Mouse (Mus musculus): ENCODE data around the gene Tprgl. TPM values are rescaled to one million over a fixed set of nuclear protein-coding genes. Genes with fewer than 3 reads are reported as not detected.

Gene Tprgl
- polyA plus RNA-seq, 1 experiment from 2014 or later = 136 TPM

- H3K36me3 ChIP-seq (ENCODE audit: insufficient read depth, low read length) = no peaks in the 10 kb centered on the region
- no peaks in the 10 kb centered on the region for H3K9me3 ChIP-seq (ENCODE audit: low read length)
- H3K27me3 ChIP-seq (ENCODE audit: insufficient read depth, low read length) = peaks cover 13% of the 10 kb centered on the region; the same call in 1 of the 2 replicates
- H3K9ac ChIP-seq (replicated peaks; ENCODE audit: low read length) = no peak overlapping the region
- H3K4me3 ChIP-seq (ENCODE audit: low read length) = no peak overlapping the region
- H3K27ac ChIP-seq (ENCODE audit: low read length) = no peak overlapping the region
- 67% methylated on average over 3 of the region's 3 CpGs for WGBS
- no peaks in the 10 kb centered on the region for H3K4me1 ChIP-seq (ENCODE audit: insufficient read depth, low read length)
- no peak overlapping the region for H3K4me2 ChIP-seq (replicated peaks; ENCODE audit: low read depth, low read length)
- ATAC-seq (ENCODE audit: low FRiP score, low TSS enrichment) = no peak
These were observed 33.2 kb downstream of the Tprgl start for GRCm38 (mm10) chr4:154127273-154127672.

GRCm38 (mm10) chr4:154125202-154125601, 35.3 kb downstream of the Tprgl start:
- no peaks in the 10 kb centered on the region for H3K4me1 ChIP-seq (ENCODE audit: insufficient read depth, low read length)
- H3K9me3 ChIP-seq (ENCODE audit: low read length) = no peaks in the 10 kb centered on the region
- 62% methylated on average over 5 of the region's 5 CpGs for WGBS
- no peak for ATAC-seq (ENCODE audit: low FRiP score, low TSS enrichment)
- H3K4me3 ChIP-seq (ENCODE audit: low read length) = no peak overlapping the region
- H3K36me3 ChIP-seq (ENCODE audit: insufficient read depth, low read length) = no peaks in the 10 kb centered on the region
- H3K27ac ChIP-seq (ENCODE audit: low read length) = no peak overlapping the region
- peaks cover 11% of the 10 kb centered on the region; the same call in 1 of the 2 replicates for H3K27me3 ChIP-seq (ENCODE audit: insufficient read depth, low read length)
- H3K4me2 ChIP-seq (replicated peaks; ENCODE audit: low read depth, low read length) = no peak overlapping the region
- no peak overlapping the region for H3K9ac ChIP-seq (replicated peaks; ENCODE audit: low read length)

GRCm38 (mm10) chr4:154123553-154123952, 36.9 kb downstream of the Tprgl start:
- no peak overlapping the region for H3K4me2 ChIP-seq (replicated peaks; ENCODE audit: low read depth, low read length)
- 80% methylated on average over 6 of the region's 6 CpGs for WGBS
- no peak overlapping the region for H3K4me3 ChIP-seq (ENCODE audit: low read length)
- H3K9me3 ChIP-seq (ENCODE audit: low read length) = no peaks in the 10 kb centered on the region
- no peaks in the 10 kb centered on the region for H3K4me1 ChIP-seq (ENCODE audit: insufficient read depth, low read length)
- H3K27me3 ChIP-seq (ENCODE audit: insufficient read depth, low read length) = peaks cover 8% of the 10 kb centered on the region; the same call in 1 of the 2 replicates
- no peak overlapping the region for H3K27ac ChIP-seq (ENCODE audit: low read length)
- ATAC-seq (ENCODE audit: low FRiP score, low TSS enrichment) = no peak
- no peaks in the 10 kb centered on the region for H3K36me3 ChIP-seq (ENCODE audit: insufficient read depth, low read length)
- H3K9ac ChIP-seq (replicated peaks; ENCODE audit: low read length) = no peak overlapping the region

GRCm38 (mm10) chr4:154122374-154122773, 38.1 kb downstream of the Tprgl start:
- no peaks in the 10 kb centered on the region for H3K36me3 ChIP-seq (ENCODE audit: insufficient read depth, low read length)
- WGBS = 77% methylated on average over 7 of the region's 7 CpGs
- no peak overlapping the region for H3K27ac ChIP-seq (ENCODE audit: low read length)
- no peak overlapping the region for H3K4me2 ChIP-seq (replicated peaks; ENCODE audit: low read depth, low read length)
- ATAC-seq (ENCODE audit: low FRiP score, low TSS enrichment) = no peak
- H3K9ac ChIP-seq (replicated peaks; ENCODE audit: low read length) = no peak overlapping the region
- no peak overlapping the region for H3K4me3 ChIP-seq (ENCODE audit: low read length)
- peaks cover 3% of the 10 kb centered on the region; the same call in 1 of the 2 replicates for H3K27me3 ChIP-seq (ENCODE audit: insufficient read depth, low read length)
- no peaks in the 10 kb centered on the region for H3K4me1 ChIP-seq (ENCODE audit: insufficient read depth, low read length)
- H3K9me3 ChIP-seq (ENCODE audit: low read length) = no peaks in the 10 kb centered on the region

GRCm38 (mm10) chr4:154121800-154122199, 38.7 kb downstream of the Tprgl start:
- WGBS = 84% methylated on average over 11 of the region's 11 CpGs
- no peak overlapping the region for H3K27ac ChIP-seq (ENCODE audit: low read length)
- no peak for ATAC-seq (ENCODE audit: low FRiP score, low TSS enrichment)

GRCm38 (mm10) chr4:154119208-154119607, 41.3 kb downstream of the Tprgl start:
- ATAC-seq (ENCODE audit: low FRiP score, low TSS enrichment) = no peak
- Histone ChIP-seq H3K4me2 (replicated peaks; ENCODE audit: low read depth, low read length) (no peak overlapping the region), H3K36me3 (ENCODE audit: insufficient read depth, low read length) (no peaks in the 10 kb centered on the region), H3K4me1 (ENCODE audit: insufficient read depth, low read length) (no peaks in the 10 kb centered on the region), H3K27me3 (ENCODE audit: insufficient read depth, low read length) (no peaks in the 10 kb centered on the region; the same call in 1 of the 2 replicates), H3K27ac (ENCODE audit: low read length) (no peak overlapping the region), H3K9me3 (ENCODE audit: low read length) (no peaks in the 10 kb centered on the region), H3K4me3 (ENCODE audit: low read length) (no peak overlapping the region), H3K9ac (replicated peaks; ENCODE audit: low read length) (no peak overlapping the region)
- WGBS = 82% methylated on average over 9 of the region's 9 CpGs

More at GRCm38 (mm10) chr4:154121800-154122199, 38.7 kb downstream of the Tprgl start:
- Histone ChIP-seq H3K36me3 (ENCODE audit: insufficient read depth, low read length) (no peaks in the 10 kb centered on the region), H3K4me3 (ENCODE audit: low read length) (no peak overlapping the region), H3K27me3 (ENCODE audit: insufficient read depth, low read length) (peaks cover 3% of the 10 kb centered on the region; the same call in 1 of the 2 replicates), H3K9ac (replicated peaks; ENCODE audit: low read length) (no peak overlapping the region), H3K4me1 (ENCODE audit: insufficient read depth, low read length) (no peaks in the 10 kb centered on the region), H3K9me3 (ENCODE audit: low read length) (no peaks in the 10 kb centered on the region), H3K4me2 (replicated peaks; ENCODE audit: low read depth, low read length) (no peak overlapping the region)

- no peak overlapping the region for H3K9ac ChIP-seq (replicated peaks; ENCODE audit: low read length)
- H3K4me2 ChIP-seq (replicated peaks; ENCODE audit: low read depth, low read length) = no peak overlapping the region
- ATAC-seq (ENCODE audit: low FRiP score, low TSS enrichment) = no peak
- H3K36me3 ChIP-seq (ENCODE audit: insufficient read depth, low read length) = no peaks in the 10 kb centered on the region
- H3K9me3 ChIP-seq (ENCODE audit: low read length) = no peaks in the 10 kb centered on the region
- H3K4me1 ChIP-seq (ENCODE audit: insufficient read depth, low read length) = no peaks in the 10 kb centered on the region
- H3K27ac ChIP-seq (ENCODE audit: low read length) = no peak overlapping the region
- H3K4me3 ChIP-seq (ENCODE audit: low read length) = no peak overlapping the region
- 62% methylated on average over 9 of the region's 9 CpGs for WGBS
- no peaks in the 10 kb centered on the region; the same call in 1 of the 2 replicates for H3K27me3 ChIP-seq (ENCODE audit: insufficient read depth, low read length)
These were observed 41.7 kb downstream of the Tprgl start for GRCm38 (mm10) chr4:154118782-154119181.

- H3K4me2 ChIP-seq (replicated peaks; ENCODE audit: low read depth, low read length) = no peak overlapping the region
- no peak overlapping the region for H3K4me3 ChIP-seq (ENCODE audit: low read length)
- no peak for ATAC-seq (ENCODE audit: low FRiP score, low TSS enrichment)
- no peaks in the 10 kb centered on the region for H3K9me3 ChIP-seq (ENCODE audit: low read length)
- H3K27ac ChIP-seq (ENCODE audit: low read length) = no peak overlapping the region
- WGBS = 42% methylated on average over 7 of the region's 7 CpGs
- no peaks in the 10 kb centered on the region for H3K27me3 ChIP-seq (ENCODE audit: insufficient read depth, low read length)
- H3K36me3 ChIP-seq (ENCODE audit: insufficient read depth, low read length) = no peaks in the 10 kb centered on the region
- no peaks in the 10 kb centered on the region for H3K4me1 ChIP-seq (ENCODE audit: insufficient read depth, low read length)
- H3K9ac ChIP-seq (replicated peaks; ENCODE audit: low read length) = no peak overlapping the region
These were observed 44.0 kb downstream of the Tprgl start for GRCm38 (mm10) chr4:154116421-154116820.

- Histone ChIP-seq H3K4me1 (ENCODE audit: insufficient read depth, low read length) (no peaks in the 10 kb centered on the region), H3K4me3 (ENCODE audit: low read length) (no peak overlapping the region), H3K4me2 (replicated peaks; ENCODE audit: low read depth, low read length) (no peak overlapping the region), H3K9me3 (ENCODE audit: low read length) (no peaks in the 10 kb centered on the region), H3K27me3 (ENCODE audit: insufficient read depth, low read length) (no peaks in the 10 kb centered on the region), H3K27ac (ENCODE audit: low read length) (no peak overlapping the region), H3K9ac (replicated peaks; ENCODE audit: low read length) (no peak overlapping the region), H3K36me3 (ENCODE audit: insufficient read depth, low read length) (no peaks in the 10 kb centered on the region)
- ATAC-seq (ENCODE audit: low FRiP score, low TSS enrichment) = no peak
- WGBS = 82% methylated on average over 11 of the region's 11 CpGs
These were observed 50.6 kb downstream of the Tprgl start for GRCm38 (mm10) chr4:154109850-154110243.

GRCm38 (mm10) chr4:154109216-154109849, 51.1 kb downstream of the Tprgl start:
- H3K27me3 ChIP-seq (ENCODE audit: insufficient read depth, low read length) = peaks cover 2% of the 10 kb centered on the region; the same call in 1 of the 2 replicates
- H3K4me1 ChIP-seq (ENCODE audit: insufficient read depth, low read length) = no peaks in the 10 kb centered on the region
- no peaks in the 10 kb centered on the region for H3K9me3 ChIP-seq (ENCODE audit: low read length)
- 53% methylated on average over 18 of the region's 18 CpGs for WGBS
- H3K9ac ChIP-seq (replicated peaks; ENCODE audit: low read length) = no peak overlapping the region
- H3K27ac ChIP-seq (ENCODE audit: low read length) = no peak overlapping the region
- no peaks in the 10 kb centered on the region for H3K36me3 ChIP-seq (ENCODE audit: insufficient read depth, low read length)
- H3K4me3 ChIP-seq (ENCODE audit: low read length) = no peak overlapping the region
- H3K4me2 ChIP-seq (replicated peaks; ENCODE audit: low read depth, low read length) = no peak overlapping the region
- ATAC-seq (ENCODE audit: low FRiP score, low TSS enrichment) = no peak

Measured in kidney, embryonic 16.5 days (tissue).